Mouse (Mus musculus): Measurements from ENCODE around the gene Lrp2.

DNA sequence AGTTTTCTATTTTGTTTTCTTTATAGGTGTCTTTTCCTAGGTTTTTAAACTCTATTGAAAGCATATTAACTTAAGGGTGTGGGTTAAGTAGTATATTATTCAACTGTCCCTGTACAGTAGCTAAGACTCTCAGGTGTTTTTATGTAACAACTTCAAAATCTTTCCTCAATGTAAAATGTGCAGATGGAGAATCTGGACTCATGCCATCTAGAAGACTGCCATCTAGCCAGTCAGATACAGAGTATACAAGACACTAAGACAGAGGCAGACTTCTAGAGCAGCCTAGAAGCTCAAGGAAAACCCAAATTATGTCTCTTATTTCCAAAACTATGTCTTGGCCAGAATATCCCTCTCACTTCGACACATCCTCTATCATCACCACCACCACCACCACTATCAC lies 159.8 kb downstream of the Lrp2 start:
- TF ChIP-seq CTCF (IDR thresholded peaks at IDR 0.05; ENCODE audit: extremely low read depth, insufficient read depth, insufficient read length, insufficient replicate concordance) (no peak), POLR2A (IDR thresholded peaks at IDR 0.05; ENCODE audit: low read depth, low read length) (no peak)
